Mouse (Mus musculus): Measurements from ENCODE around the gene Six5.

- TF ChIP-seq CTCF (IDR thresholded peaks at IDR 0.05; ENCODE audit: low read depth, low read length), result 0 out of 2 replicates have a peak, but pooled peaks have one; percentile 21
- no peak for TF ChIP-seq TAL1 (conservative IDR thresholded peaks at IDR 0.05; ENCODE audit: low read depth, low read length)
- TF ChIP-seq GATA1 (IDR thresholded peaks at IDR 0.05; ENCODE audit: borderline replicate concordance, low read length), result no peak
Measured at GRCm38 (mm10) chr7:19131324-19131848, 37.0 kb downstream of the Six5 start.

Data from G1E (cell line).